Mouse (Mus musculus) midbrain, embryonic 10.5 days (tissue): ENCODE results near the gene Spink2. TPM values are rescaled to one million over a fixed set of nuclear protein-coding genes. Genes with fewer than 3 reads are reported as not detected.
"Not testable (repeated sequence)": the region's sequence is repeated elsewhere in the genome, so short reads cannot be mapped to it uniquely, and the experiment has no call there.

ENCODE experiments used
- DNase-seq: peaks from one replicate; pipeline ENCODE4 v3.0.0-alpha.2; 2017; ENCODE audit warnings: low spot score
- H3K27ac ChIP-seq: fragments of 300-500 bp; sonication (generic); replicated peaks from 2 replicates; pipeline ENCODE4 v1.5.1; 2016; ENCODE audit warnings: mild to moderate bottlenecking
- H3K27me3 ChIP-seq: fragments of 300-500 bp; sonication (generic); 2 replicates; pipeline ENCODE4 v1.6.1; 2016; ENCODE audit warnings: low read depth, mild to moderate bottlenecking; ENCODE audit not compliant: poor library complexity, severe bottlenecking
- H3K36me3 ChIP-seq: fragments of 300-500 bp; sonication (generic); 2 replicates; pipeline ENCODE4 v1.6.1; 2016; ENCODE audit warnings: mild to moderate bottlenecking, moderate library complexity
- H3K4me1 ChIP-seq: fragments of 300-500 bp; sonication (generic); 2 replicates; pipeline ENCODE4 v1.6.1; 2016
- H3K4me3 ChIP-seq: fragments of 300-500 bp; sonication (generic); 2 replicates; pipeline ENCODE4 v1.5.1; 2016; ENCODE audit warnings: mild to moderate bottlenecking, moderate library complexity
- H3K9me3 ChIP-seq: fragments of 300-500 bp; sonication (generic); replicated peaks from 2 replicates; pipeline ENCODE4 v1.6.1; 2016; ENCODE audit warnings: mild to moderate bottlenecking
- WGBS: fragments of 180-500 bp; shearing (Covaris S2); methylation state at CpG from one replicate; pipeline ENCODE4 v1.1.7; 2016; 5-methylcytosine and 5-hydroxymethylcytosine counted together
- polyA plus RNA-seq: library from polyadenylated mRNA; unstranded; fragments of >200 nt; fragmentation: Nextera tagmentation; extraction: Ambion mirVana; gene quantifications from 2 replicates; pipeline ENCODE4 v1.2.1, GENCODE M21; 2016

The Spink2 gene
- polyA plus RNA-seq, 1 experiment from 2014 or later, result 0.86 TPM

DNA sequence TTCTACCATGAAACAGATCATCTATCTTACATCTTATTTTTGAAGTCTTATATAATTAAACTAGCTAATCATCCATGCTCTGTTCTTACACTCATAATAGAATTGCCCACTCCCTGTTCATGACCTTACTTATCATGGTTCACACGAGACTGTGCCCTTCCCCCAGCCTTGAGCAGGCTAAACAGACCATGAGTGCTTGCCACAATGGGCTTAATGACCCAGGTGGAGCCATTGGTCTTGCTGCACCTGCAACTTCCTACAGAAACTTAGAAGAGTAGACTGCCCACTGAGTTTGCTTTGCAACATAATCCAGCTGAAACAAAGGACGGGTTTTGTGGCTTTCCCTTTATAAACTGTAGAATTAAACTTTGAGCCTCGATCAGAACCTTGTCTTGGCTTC, 22.5 kb downstream of the Spink2 start:
- Histone ChIP-seq H3K4me3 (no peak overlapping the region), H3K4me1 (no peaks in the 10 kb centered on the region), H3K27ac (no peak overlapping the region), H3K9me3 (peaks cover 8% of the 10 kb centered on the region; the same call in 1 of the 2 replicates), H3K36me3 (no peaks in the 10 kb centered on the region), H3K27me3 (no peaks in the 10 kb centered on the region)
- WGBS, result 55% methylated on average over 3 of the region's 3 CpGs
- no peak for DNase-seq

DNA sequence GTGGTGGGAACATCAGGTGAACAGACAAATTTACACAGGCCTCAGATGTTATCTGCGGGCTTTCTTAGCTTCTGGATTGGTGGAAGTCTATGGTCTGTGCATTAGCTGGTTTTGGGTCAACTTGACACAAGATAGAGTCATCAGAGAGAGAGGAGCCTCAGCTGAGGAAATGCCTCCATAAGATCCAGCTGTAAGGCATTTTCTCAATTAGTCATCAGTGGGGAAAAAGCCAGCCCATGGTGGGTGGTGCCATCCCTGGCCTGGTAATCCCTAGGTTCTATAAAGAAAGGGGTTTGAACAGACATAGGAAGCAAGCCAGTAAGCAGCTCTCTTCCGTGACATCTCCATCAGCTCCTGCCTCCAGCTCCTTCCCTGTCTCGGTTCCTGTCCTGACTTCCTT, 25.9 kb downstream of the Spink2 start:
- WGBS, result 90% methylated on average over 3 of the region's 3 CpGs
- H3K36me3 ChIP-seq, result no peaks in the 10 kb centered on the region
- DNase-seq, result no peak
- no peak overlapping the region for H3K4me3 ChIP-seq
- no peaks in the 10 kb centered on the region for H3K27me3 ChIP-seq
- H3K9me3 ChIP-seq, result peaks cover 8% of the 10 kb centered on the region; the same call in 1 of the 2 replicates
- H3K27ac ChIP-seq, result no peak overlapping the region
- no peaks in the 10 kb centered on the region for H3K4me1 ChIP-seq

DNA sequence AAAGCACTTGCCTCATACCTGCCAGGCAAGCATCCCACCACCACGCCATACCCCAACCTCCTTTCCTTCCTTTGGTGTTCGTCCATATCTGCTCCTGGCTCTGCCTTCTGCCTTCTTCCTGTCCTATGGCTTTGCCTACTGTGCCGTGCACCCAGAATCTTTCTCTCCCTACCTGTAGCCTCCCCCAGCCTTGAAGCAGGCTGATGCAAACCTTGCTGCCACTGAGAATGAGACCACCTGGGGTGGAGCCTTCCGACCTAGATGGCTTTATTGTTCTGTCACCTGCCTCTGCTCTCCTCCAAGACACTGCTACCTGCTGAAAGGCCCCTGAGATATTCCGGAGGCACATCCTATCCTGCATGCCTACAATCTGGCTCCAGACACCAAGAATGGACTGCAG, 27.4 kb downstream of the Spink2 start:
- not testable (repeated sequence) for H3K36me3 ChIP-seq, H3K27ac ChIP-seq, DNase-seq, H3K27me3 ChIP-seq, H3K4me3 ChIP-seq, H3K4me1 ChIP-seq, H3K9me3 ChIP-seq
- WGBS, result 72% methylated on average over 5 of the region's 5 CpGs

DNA sequence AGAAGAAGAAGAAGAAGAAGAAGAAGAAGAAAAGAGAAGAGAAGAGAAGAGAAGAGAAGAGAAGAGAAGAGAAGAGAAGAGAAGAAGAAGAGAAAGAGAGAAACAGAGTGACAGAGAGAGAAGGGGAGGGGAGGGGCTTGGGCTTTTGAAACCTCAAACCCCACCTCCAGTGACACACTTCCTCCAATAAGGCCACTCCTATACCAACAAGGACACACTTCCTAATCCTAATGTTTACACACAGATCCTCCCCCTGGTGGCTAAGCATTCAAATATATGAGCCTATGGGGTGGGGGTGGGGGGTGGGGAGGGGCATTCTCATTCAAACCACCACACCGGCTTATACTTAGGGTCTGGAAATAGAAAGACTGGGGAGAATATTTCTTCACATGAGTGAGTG, 27.9 kb downstream of the Spink2 start:
- WGBS, result 65% methylated on average over 1 of the region's 1 CpGs
- H3K4me1 ChIP-seq, result no peaks in the 10 kb centered on the region
- H3K9me3 ChIP-seq, result peaks cover 4% of the 10 kb centered on the region; the same call in 1 of the 2 replicates
- no peak overlapping the region for H3K4me3 ChIP-seq
- no peak overlapping the region for H3K27ac ChIP-seq
- no peak for DNase-seq
- H3K36me3 ChIP-seq, result no peaks in the 10 kb centered on the region
- H3K27me3 ChIP-seq, result no peaks in the 10 kb centered on the region

DNA sequence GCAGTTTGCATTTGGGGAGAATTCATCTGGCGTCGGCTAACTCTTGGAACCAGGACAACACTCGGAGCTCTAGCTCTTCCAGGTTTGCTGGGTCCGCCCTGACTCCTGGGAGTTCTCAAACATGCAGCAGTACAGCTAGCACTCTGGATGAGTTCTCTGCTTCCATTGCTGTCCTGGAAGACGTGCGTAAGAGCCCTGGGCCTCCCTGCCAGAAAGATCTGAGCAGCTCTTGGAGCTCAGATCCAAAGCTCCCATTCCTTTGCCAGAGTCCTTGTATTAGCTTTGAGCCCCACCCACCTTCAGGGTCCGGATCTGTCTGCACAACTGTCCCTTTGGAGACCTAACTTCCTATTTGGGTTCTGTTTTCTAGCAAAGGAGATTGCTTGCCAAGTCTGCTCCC, 29.8 kb downstream of the Spink2 start:
- H3K4me1 ChIP-seq, result no peaks in the 10 kb centered on the region
- no peak for DNase-seq
- H3K9me3 ChIP-seq, result no peaks in the 10 kb centered on the region
- no peak overlapping the region for H3K4me3 ChIP-seq
- H3K27me3 ChIP-seq, result no peaks in the 10 kb centered on the region
- 85% methylated on average over 7 of the region's 7 CpGs for WGBS
- H3K27ac ChIP-seq, result no peak overlapping the region
- H3K36me3 ChIP-seq, result no peaks in the 10 kb centered on the region

DNA sequence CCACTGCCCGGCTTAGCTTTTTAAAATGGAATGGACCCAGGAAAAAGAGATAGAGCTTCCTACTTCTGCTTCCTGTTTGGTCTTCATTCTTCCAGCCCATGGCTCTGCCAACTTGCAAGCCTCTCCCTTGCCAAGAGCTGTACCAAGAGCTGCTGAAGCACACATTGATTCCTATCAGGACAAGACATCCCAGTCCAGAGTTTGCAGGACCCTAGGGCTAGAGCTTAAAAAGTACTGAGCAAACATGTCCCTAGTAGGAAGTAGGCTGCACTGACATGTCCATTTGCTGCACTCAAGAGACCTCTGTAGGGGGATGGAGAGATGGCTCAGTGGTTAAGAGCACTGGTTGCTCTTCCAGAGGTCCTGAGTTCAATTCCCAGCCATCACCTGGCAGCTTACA, 32.3 kb downstream of the Spink2 start:
- Histone ChIP-seq H3K4me3 (no peak overlapping the region), H3K9me3 (no peaks in the 10 kb centered on the region), H3K27ac (no peak overlapping the region), H3K4me1 (no peaks in the 10 kb centered on the region), H3K27me3 (no peaks in the 10 kb centered on the region), H3K36me3 (no peaks in the 10 kb centered on the region)
- no peak for DNase-seq
- WGBS, result 97% methylated on average over 1 of the region's 1 CpGs

DNA sequence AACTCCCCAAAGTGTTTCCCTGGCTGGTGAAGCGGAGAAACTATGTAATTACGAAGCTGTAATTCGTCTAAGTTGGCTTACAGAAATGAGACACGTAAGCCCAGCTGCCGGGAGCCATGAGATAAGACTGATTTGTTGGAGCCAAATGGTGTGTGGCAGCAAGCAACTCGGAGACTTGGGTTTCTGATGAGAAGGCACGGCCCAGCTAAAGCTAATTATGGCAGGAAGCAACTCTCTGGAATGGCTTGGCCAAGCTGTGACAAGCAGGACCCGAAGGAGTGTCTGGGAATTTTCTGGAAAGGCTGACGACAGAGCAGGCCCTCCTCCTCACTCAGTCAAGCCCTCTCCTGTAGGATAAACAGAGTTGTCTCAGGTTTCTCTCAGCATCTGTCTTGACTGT, 33.3 kb downstream of the Spink2 start:
- Histone ChIP-seq H3K9me3 (no peaks in the 10 kb centered on the region), H3K27ac (no peak overlapping the region), H3K4me3 (no peak overlapping the region), H3K36me3 (no peaks in the 10 kb centered on the region), H3K27me3 (no peaks in the 10 kb centered on the region), H3K4me1 (no peaks in the 10 kb centered on the region)
- 82% methylated on average over 9 of the region's 9 CpGs for WGBS
- no peak for DNase-seq

DNA sequence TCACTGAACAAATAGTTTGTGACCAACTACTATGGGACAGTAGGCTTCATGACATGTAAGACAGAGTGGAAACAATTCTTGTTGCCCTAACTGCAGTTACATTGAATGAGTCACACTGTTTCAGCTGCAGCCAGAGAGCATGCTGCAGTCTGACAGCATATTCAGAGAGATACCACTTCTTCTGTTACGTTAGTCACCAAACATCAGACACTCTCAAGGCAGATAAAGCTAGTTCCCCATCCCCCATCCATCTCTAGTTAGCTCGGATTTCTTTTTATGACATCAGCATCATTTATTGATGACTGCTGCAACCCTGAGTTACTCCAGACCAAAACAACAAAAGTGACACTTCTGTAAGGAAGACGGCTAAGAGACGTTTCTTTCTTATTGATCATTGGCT, 36.5 kb downstream of the Spink2 start:
- Histone ChIP-seq H3K4me1 (no peaks in the 10 kb centered on the region), H3K27me3 (no peaks in the 10 kb centered on the region), H3K27ac (no peak overlapping the region), H3K4me3 (no peak overlapping the region), H3K36me3 (no peaks in the 10 kb centered on the region), H3K9me3 (no peaks in the 10 kb centered on the region)
- DNase-seq, result no peak
- WGBS, result 85% methylated on average over 4 of the region's 4 CpGs

DNA sequence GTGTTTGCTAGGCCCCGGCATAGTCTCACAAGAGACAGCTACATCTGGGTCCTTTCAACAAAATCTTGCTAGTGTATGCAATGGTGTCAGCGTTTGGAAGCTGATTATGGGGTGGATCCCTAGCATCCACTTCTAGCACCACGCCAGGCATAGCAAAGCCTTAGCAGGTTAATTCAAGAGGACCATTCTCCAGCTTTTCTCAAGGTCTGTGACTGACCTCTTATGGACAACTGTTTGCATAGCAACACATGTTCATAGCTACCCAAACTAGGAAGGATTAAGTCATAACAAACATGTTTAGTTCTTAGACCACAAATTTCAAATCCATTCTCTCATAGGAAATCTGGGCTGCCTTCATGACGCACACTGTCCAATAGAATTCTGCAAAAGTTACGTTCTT, 40.7 kb downstream of the Spink2 start:
- 66% methylated on average over 5 of the region's 5 CpGs for WGBS
- H3K36me3 ChIP-seq, result no peaks in the 10 kb centered on the region
- DNase-seq, result no peak

DNA sequence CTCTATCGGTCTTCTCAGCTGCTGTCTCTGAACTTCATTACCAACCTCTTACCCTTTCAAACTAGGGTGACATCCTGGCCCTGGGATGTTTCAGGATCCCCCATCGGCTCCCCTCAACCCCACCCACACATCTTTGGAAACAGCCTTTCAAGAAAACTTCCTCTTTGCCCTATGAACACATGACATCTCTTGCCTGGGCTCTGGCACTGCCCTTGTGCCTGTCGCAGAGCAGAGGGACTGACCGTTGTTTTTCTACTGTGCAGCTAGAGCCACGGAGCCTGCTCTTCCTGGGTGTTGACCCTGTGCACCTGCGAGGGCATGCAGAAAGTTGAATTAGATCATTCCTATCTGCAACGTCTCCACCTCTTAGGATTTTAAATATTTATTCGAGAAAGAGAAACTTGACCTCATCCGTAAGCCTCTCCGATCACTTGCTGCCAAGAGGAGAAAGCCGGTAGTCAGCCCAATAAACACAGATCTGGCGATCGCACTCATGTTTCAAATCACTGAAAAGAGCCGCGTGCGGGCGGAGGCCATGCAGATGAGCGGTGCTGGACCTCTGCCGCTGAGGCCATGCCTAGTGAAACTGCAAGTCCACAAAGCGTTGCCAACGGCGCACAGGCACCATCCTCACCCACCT, 43.8 kb downstream of the Spink2 start:
- H3K36me3 ChIP-seq, result no peaks in the 10 kb centered on the region
- DNase-seq, result no peak
- WGBS, result 87% methylated on average over 22 of the region's 22 CpGs
- H3K9me3 ChIP-seq, result no peaks in the 10 kb centered on the region
- H3K4me3 ChIP-seq, result no peak overlapping the region
- no peak overlapping the region for H3K27ac ChIP-seq
- H3K4me1 ChIP-seq, result no peaks in the 10 kb centered on the region
- H3K27me3 ChIP-seq, result no peaks in the 10 kb centered on the region

More for the DNA sequence above, 40.7 kb downstream of the Spink2 start:
- H3K4me1 ChIP-seq, result no peaks in the 10 kb centered on the region
- H3K27me3 ChIP-seq, result no peaks in the 10 kb centered on the region
- no peak overlapping the region for H3K4me3 ChIP-seq
- H3K9me3 ChIP-seq, result no peaks in the 10 kb centered on the region
- no peak overlapping the region for H3K27ac ChIP-seq

DNA sequence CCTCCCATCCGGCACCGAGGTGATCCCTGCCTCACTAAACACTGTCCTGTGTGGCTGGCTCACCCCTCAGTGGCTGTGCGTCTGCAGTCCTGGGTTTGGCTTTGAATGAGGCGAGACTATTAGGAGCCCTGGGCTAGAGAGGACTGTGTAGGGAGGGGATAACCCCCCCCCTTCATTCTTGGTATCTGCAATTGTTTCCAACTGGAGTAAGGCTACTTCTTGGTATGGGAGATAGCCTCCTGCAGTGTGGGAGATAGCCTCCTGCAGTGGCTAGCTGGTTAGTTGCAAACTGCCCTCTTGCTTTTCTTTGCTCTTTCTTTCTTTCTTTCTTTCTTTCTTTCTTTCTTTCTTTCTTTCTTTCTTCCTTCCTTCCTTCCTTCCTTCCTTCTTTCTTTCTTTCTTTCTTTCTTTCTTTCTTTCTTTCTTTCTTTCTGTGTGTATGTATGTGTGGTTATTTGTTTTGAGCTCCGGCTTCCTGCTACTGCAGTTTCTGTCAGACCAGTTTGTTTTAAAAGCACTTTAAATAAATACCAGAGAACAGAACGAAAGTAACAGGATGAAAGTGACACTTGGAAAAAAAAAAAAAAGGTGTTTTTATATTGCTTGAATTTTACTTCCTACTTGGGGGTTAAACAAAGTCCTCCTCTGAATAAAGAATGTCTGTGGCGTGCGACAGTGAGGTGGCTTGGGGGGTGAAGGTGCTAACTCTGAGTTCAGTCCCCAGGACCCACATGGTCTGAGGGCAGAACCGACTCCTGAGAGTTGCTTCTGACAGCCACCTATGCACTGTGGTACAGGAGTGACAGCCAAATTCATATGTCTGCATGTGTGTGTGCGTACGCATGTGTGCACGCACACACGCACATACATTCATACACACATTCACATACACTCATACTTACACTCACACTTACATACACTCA, 45.3 kb downstream of the Spink2 start:
- Histone ChIP-seq H3K27me3 (no peaks in the 10 kb centered on the region), H3K9me3 (no peaks in the 10 kb centered on the region), H3K4me1 (no peaks in the 10 kb centered on the region), H3K4me3 (no peak overlapping the region), H3K27ac (no peak overlapping the region), H3K36me3 (no peaks in the 10 kb centered on the region)
- DNase-seq, result no peak
- 65% methylated on average over 13 of the region's 13 CpGs for WGBS

DNA sequence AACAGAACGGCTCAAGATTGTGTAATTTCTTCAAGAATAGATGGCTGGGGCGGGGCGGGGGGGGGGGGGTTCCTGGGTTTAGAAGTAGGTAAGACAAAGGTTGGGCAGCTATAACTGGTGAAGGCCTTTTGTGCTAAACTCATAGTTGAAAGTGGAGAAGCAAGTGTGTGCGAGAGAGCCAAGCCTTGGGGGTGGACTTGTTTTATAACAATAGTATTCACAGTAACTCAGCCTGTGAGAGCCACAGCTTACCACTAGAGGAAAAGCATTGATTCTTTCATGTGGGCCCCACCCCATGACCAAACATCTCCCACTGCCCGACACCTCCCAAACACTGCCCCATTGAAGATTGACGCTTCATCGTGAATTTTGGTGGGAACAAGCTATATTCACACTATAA, 47.7 kb downstream of the Spink2 start:
- no peak overlapping the region for H3K27ac ChIP-seq
- H3K4me3 ChIP-seq, result no peak overlapping the region
- 85% methylated on average over 7 of the region's 7 CpGs for WGBS
- DNase-seq, result no peak
- H3K9me3 ChIP-seq, result no peaks in the 10 kb centered on the region
- H3K4me1 ChIP-seq, result no peaks in the 10 kb centered on the region
- H3K36me3 ChIP-seq, result no peaks in the 10 kb centered on the region
- no peaks in the 10 kb centered on the region for H3K27me3 ChIP-seq

DNA sequence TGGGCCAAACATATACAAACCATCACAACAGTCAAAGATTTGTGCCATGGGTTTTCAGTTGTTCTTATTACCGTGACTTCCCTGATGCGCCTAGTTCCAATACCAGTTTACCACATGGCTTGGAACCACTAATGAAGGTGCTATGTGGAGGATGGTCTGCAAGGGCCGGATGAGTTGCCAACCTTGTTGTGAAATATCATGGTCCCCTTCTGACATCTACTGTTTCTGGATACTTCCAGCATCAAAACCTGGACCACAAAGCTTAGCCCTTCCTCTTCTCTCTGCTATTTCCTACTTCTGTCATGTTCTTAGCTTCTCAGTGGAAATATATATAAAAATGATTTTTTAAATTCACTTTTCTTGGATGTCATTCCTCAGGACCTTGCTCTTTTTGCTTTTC, 48.7 kb downstream of the Spink2 start:
- Histone ChIP-seq H3K36me3 (no peaks in the 10 kb centered on the region), H3K27me3 (no peaks in the 10 kb centered on the region), H3K4me3 (no peak overlapping the region), H3K27ac (no peak overlapping the region), H3K4me1 (no peaks in the 10 kb centered on the region), H3K9me3 (no peaks in the 10 kb centered on the region)
- no peak for DNase-seq
- 94% methylated on average over 3 of the region's 3 CpGs for WGBS
